Mouse (Mus musculus) 3T3-L1 (cell line): ENCODE data around the gene Tgm6.

Experiments used
- DNase-seq: peaks from one replicate; pipeline ENCODE4 v3.0.0-alpha.2; 2015; ENCODE audit warnings: low read depth, low spot score

Tgm6 gene

DNA sequence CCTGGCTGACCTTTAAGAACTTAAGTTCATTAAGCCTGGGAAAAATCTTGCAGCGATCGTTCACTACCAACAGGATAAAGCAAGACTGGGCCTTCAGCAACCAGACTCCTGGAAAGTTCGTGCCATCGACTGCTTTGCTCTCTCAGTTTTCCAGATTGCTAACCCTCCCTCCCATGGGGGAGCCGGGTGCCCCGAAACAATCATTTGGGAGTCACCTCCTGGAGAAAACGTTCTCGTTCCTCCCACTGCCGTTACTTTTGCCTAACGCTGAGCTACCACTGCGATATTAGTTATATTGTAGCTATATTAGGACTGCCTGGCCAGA lies 66.1 kb downstream of the Tgm6 start:
- peak; percentile 49 for DNase-seq

DNA sequence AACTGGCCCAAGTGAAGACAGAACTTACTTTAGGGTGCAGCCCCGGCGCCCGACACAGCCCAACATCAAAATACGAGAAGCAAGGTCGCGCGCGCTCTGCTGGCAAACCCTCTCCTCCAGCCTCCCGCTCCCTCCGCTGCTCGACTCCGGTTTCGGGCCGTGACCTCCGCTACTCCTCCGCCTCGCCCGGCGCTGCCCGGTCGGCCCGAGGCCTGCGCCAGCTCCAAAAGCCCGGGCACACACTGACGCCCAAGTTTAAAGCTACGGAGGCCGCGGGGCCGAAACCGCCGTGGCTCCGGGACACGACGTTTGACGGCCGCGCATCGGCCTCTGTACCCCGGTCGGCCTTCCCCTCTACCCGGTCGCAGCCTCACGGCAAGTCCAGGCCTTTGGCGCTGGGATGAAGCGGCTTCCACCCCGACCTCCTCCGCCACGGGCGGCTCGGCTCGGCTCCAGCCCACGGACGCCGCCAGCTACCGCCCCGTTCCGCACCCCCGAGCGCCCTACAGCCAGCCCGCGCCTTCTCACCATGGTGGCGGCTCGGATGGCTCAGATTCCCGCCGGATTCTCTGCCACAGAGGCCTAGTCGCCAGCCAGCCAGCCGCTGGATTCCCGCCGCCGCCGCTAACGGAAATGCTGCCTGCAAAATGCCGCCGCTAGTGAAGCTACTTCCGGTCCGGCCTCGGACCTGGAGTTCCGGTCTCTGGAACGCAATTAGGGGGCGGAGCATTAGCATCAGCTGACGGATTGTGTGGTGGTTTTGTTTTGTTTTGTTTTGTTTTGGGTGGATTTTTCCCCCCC lies 66.7 kb downstream of the Tgm6 start, which contains the start of gene Snrpb:
Snrpb (minus strand) TSS at position 698 of the 801 bp plus-strand sequence.
- peak; percentile 95 for DNase-seq

DNA sequence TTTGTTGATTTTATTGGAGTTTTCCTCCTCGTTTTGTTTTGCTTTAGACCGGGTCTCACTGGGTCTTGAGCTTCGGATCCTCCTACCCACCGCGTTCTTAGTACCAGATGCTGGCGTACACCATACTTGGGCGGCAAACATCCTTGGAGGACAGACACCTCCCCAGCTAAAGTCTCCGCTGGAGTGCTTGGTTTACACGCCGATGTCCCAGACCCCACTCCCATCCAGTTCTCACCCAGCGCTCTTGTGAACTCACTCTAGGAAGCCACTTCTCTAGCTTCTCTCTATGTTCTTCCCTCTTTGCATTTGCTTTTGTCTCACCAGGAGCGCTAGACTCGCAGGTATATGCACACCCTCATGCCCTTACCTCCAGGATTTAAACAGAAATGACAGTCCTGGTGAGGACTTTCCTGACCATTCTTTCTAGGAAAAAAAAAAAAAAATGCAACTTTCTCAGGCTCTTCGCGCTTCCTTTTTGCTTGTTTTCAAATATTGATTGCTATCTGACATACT lies 67.3 kb downstream of the Tgm6 start:
- no peak for DNase-seq

DNA sequence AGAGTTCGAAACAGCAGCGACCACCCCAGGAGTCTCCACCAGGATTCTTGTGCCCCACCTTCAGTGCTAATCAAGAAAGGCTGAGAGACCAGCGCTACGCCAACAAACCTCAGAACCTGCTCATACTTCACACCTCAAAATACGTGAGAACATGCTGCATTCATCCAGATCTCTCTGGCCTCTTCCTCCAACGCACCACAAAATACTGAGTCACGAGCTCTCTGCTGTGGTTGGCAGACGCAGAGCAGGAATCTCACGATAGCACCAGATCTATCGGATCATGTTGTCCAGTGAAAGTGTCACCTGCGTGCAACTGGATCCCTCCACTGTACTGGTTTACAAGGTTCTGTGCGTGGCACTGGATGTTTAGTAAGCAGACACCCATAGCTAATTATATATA lies 76.2 kb downstream of the Tgm6 start:
- DNase-seq, result no peak

DNA sequence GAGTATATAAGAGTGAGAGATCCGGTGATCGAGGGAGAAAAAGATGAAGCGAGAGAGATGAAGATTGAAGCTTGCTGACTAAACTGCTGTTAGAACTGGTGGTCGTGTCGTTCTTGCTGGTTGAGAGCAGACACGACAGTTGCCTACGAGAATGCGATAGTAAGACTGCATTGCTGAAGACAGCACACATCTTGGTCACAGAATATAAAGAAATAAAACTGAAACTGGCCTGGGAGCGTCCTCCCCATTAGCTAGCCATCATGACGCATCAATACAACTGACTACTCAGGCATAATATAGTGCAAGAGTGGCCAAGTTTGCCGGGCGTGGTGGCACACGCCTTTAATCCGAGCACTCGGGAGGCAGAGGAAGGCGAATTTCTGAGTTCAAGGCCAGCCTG lies 82.7 kb downstream of the Tgm6 start, which contains the start of gene Tmc2:
Tmc2 (plus strand) TSS at position 301 of the 400 bp plus-strand sequence.
- DNase-seq, result no peak

DNA sequence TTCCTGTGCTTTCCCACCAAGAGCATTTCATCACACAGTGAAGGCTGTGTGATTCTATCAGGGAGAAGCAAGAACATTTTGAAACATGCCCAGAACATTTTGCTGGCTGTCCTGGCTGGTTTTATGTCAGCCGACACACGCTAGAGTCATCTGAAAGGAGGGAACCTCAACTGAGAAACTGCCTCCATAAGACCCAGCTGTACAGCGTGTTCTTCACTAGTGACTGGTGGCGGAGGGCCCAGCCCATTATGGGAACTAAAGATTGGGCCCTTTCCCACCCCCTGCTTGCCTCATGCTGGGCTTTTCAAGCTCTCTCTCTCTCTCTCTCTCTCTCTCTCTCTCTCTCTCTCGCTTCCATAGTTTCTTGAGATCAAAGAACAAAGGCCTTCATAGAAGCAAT lies 88.7 kb downstream of the Tgm6 start:
- no peak for DNase-seq
